Mouse (Mus musculus): ENCODE measurements around the gene Rptor. TPM values are rescaled to one million over a fixed set of nuclear protein-coding genes. Genes with fewer than 3 reads are reported as not detected.

Gene Rptor
- polyA plus RNA-seq, 1 experiment from 2014 or later, result 7.1 TPM

DNA sequence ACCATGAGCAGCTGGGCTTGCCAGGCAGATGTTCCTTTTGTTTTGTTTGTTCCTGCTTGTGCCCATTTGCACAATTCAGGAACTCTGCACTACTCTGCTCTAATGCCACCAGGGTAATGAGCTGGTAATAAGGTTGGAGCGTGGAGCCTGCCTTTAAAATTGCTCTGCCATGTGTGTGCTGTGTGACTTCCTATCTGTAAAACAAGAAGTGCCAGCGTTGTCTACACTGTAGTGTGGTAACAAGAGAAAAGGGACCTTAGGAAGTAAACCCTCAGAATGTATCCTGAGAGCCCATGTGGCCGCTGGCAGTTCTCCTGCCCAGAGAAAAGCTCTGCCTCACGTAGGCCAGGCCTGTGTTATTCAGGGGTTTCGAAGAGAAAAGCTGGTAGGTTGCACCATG lies 108.1 kb downstream of the Rptor start:
- no peak overlapping the region for H3K4me3 ChIP-seq (replicated peaks; ENCODE audit: low read depth, low read length)
- no peak overlapping the region for H3K9ac ChIP-seq (ENCODE audit: low read depth, low read length)
- no peaks in the 10 kb centered on the region for H3K9me3 ChIP-seq (replicated peaks; ENCODE audit: low read length)
- no peak for TF ChIP-seq CTCF (IDR thresholded peaks at IDR 0.05; ENCODE audit: low read depth)
- WGBS, result 81% methylated on average over 5 of the region's 5 CpGs
- no peaks in the 10 kb centered on the region for H3K36me3 ChIP-seq (ENCODE audit: insufficient read depth, low read length)
- H3K27me3 ChIP-seq (ENCODE audit: insufficient read depth, low read length), result no peaks in the 10 kb centered on the region
- no peak overlapping the region for H3K27ac ChIP-seq
- no peak overlapping the region for H3K4me2 ChIP-seq (ENCODE audit: low read length)
- ATAC-seq (replicated peaks; ENCODE audit: low FRiP score, low read depth) (no peak), DNase-seq (ENCODE audit: low spot score) (no peak)
- H3K4me1 ChIP-seq (replicated peaks; ENCODE audit: insufficient read depth, low read length), result peaks cover 4% of the 10 kb centered on the region; the same call in 1 of the 2 replicates

DNA sequence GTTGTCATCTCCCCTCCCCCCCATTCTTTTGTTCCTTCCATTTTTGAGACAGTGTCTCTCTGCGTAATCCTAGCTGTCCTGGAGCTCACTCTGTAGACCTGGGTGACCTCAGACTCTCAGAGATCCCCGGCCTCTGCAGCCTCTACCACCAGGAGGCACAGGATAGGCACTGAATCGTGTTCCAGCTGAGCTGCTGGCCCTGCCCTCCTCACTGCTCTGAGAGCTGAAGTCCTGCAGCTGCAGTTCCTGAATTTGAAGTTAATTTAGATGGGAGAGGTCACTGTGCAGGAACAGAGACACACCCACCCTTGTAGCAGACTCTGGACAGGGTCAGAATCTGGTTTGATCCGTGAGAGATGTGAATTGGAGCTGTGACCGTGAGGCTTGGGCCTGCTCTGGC lies 112.7 kb downstream of the Rptor start:
- ATAC-seq (replicated peaks; ENCODE audit: low FRiP score, low read depth), result no peak; the same call in 1 of the 2 replicates
- 26% methylated on average over 5 of the region's 5 CpGs for WGBS

DNA sequence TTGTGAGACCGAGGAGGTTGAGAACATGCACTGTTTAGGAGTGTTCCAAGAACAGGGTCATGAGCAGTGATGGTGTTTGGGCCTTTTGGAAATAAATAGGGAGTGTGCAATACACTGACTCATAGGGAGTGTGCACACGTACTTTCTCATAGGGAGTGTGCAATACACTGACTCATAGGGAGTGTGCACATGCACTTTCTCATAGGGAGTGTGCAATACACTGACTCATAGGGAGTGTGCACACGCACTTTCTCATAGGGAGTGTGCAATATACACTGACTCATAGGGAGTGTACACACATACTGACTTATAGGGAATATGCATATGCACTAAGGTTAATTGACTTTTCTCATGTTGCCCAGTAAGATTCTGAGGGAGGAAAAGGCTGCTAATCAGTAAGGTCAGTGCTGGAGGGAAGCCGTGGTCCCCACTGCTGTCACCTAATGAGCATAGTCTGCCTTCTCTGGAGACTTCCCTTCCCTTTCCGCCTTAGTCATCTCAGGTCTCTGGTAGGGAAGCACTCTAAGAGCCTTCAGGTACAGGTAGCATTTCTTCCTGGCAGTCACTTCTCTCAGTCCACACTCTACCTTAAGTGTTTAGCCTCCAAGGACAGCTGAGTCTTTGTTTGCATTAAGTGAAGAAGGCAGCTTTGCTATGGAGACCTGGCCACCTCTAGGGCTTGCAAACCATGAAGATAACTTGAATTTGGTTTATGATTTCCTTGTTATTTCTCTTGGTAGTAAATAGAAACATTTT lies 113.3 kb downstream of the Rptor start:
- Histone ChIP-seq H3K36me3 (ENCODE audit: insufficient read depth, low read length) (no peaks in the 10 kb centered on the region), H3K9me3 (replicated peaks; ENCODE audit: low read length) (no peaks in the 10 kb centered on the region), H3K4me3 (replicated peaks; ENCODE audit: low read depth, low read length) (no peak overlapping the region), H3K27me3 (ENCODE audit: insufficient read depth, low read length) (no peaks in the 10 kb centered on the region), H3K4me2 (ENCODE audit: low read length) (no peak overlapping the region), H3K4me1 (replicated peaks; ENCODE audit: insufficient read depth, low read length) (peaks cover 4% of the 10 kb centered on the region; the same call in 1 of the 2 replicates), H3K27ac (no peak overlapping the region), H3K9ac (ENCODE audit: low read depth, low read length) (no peak overlapping the region)
- ATAC-seq (replicated peaks; ENCODE audit: low FRiP score, low read depth) (no peak; the same call in 1 of the 2 replicates), DNase-seq (ENCODE audit: low spot score) (no peak)
- TF ChIP-seq CTCF (IDR thresholded peaks at IDR 0.05; ENCODE audit: low read depth), result no peak
- 73% methylated on average over 5 of the region's 5 CpGs for whole genome bisulfite sequencing

More for the DNA sequence above, 112.7 kb downstream of the Rptor start:
- DNase-seq (ENCODE audit: low spot score), result peak; percentile 57
- Histone ChIP-seq H3K4me1 (replicated peaks; ENCODE audit: insufficient read depth, low read length) (peaks cover 4% of the 10 kb centered on the region; the same call in 1 of the 2 replicates), H3K9me3 (replicated peaks; ENCODE audit: low read length) (no peaks in the 10 kb centered on the region), H3K27me3 (ENCODE audit: insufficient read depth, low read length) (no peaks in the 10 kb centered on the region), H3K27ac (no peak overlapping the region), H3K36me3 (ENCODE audit: insufficient read depth, low read length) (no peaks in the 10 kb centered on the region), H3K4me2 (ENCODE audit: low read length) (no peak overlapping the region), H3K4me3 (replicated peaks; ENCODE audit: low read depth, low read length) (no peak overlapping the region), H3K9ac (ENCODE audit: low read depth, low read length) (no peak overlapping the region)
- TF ChIP-seq CTCF (IDR thresholded peaks at IDR 0.05; ENCODE audit: low read depth), result peak; percentile 46; the same call in 1 of the 2 replicates

DNA sequence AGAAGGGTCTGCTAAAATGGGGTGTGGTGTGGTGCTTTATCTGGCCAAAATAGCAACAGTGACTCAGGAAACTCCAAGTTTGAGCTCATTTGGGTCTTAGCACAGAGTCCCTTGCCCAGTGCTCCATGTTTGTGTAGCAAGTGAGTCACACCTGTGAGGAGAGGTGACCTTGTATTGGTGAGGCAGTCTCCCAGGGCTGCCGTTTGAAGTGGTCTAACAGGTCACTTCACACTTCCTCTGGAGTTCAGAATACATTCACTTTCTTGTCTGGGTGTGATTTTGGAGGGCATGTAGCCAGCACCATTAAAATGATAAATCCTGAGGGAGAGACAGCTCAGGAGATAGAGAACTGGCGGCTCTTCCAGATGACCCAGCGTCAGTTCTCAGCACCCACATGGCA lies 115.4 kb downstream of the Rptor start:
- TF ChIP-seq CTCF (IDR thresholded peaks at IDR 0.05; ENCODE audit: low read depth), result no peak
- Histone ChIP-seq H3K4me3 (replicated peaks; ENCODE audit: low read depth, low read length) (no peak overlapping the region), H3K4me2 (ENCODE audit: low read length) (no peak overlapping the region), H3K4me1 (replicated peaks; ENCODE audit: insufficient read depth, low read length) (peaks cover 4% of the 10 kb centered on the region; the same call in 1 of the 2 replicates), H3K36me3 (ENCODE audit: insufficient read depth, low read length) (no peaks in the 10 kb centered on the region), H3K27ac (no peak overlapping the region), H3K9ac (ENCODE audit: low read depth, low read length) (no peak overlapping the region), H3K27me3 (ENCODE audit: insufficient read depth, low read length) (no peaks in the 10 kb centered on the region), H3K9me3 (replicated peaks; ENCODE audit: low read length) (no peaks in the 10 kb centered on the region)
- no peak for DNase-seq (ENCODE audit: low spot score)
- WGBS, result 95% methylated on average over 3 of the region's 3 CpGs
- no peak for ATAC-seq (replicated peaks; ENCODE audit: low FRiP score, low read depth)

DNA sequence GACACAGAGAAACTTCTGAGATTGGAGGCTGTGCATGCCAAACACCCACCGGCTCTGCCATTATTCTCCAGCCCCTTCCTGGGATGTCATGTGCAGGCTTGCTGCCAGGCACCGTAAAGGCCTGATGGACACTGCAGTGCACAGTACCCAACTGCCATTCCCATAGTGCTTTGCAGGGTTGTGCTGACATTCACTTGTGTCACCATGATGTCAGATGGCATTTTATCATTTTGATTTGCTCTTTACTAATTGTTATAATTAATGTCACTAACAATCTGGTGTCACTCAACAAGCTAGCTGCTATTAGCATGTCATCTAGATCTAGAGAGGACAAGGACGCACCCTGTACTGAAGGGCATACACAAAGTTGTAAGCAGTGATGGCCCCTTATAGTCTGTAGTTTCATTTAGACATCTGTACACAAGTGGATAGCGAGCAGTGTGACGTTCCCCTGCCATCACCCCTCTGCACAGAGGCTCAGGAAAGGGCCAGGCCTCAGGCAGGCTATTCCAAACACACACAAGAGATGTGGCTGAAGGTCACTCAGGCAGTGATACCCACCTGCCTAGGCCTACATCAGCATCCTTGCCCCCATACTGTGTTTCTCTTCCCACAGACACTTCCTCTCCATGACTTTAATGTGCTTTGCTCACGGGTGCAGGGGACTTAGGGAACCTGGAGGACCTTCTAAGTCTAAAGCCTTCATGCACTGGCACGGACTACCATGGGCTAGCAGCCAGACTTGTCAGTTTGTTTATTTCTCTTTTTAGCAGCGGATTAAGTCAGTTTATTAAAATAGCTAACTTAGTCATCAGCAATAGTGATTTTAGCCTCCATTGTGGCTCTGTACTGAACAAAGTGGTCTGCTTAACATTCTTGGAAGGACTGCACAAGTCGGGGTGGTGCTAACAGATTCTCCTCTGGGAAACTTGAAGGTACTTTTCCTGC lies 117.7 kb downstream of the Rptor start:
- no peak for TF ChIP-seq CTCF (IDR thresholded peaks at IDR 0.05; ENCODE audit: low read depth)
- H3K27me3 ChIP-seq (ENCODE audit: insufficient read depth, low read length), result no peaks in the 10 kb centered on the region
- H3K4me2 ChIP-seq (ENCODE audit: low read length), result no peak overlapping the region
- no peaks in the 10 kb centered on the region for H3K9me3 ChIP-seq (replicated peaks; ENCODE audit: low read length)
- no peak overlapping the region for H3K27ac ChIP-seq
- H3K4me3 ChIP-seq (replicated peaks; ENCODE audit: low read depth, low read length), result no peak overlapping the region
- no peak overlapping the region for H3K9ac ChIP-seq (ENCODE audit: low read depth, low read length)
- H3K36me3 ChIP-seq (ENCODE audit: insufficient read depth, low read length), result peaks cover 4% of the 10 kb centered on the region; the same call in 1 of the 2 replicates
- 78% methylated on average over 9 of the region's 9 CpGs for WGBS
- peaks cover 2% of the 10 kb centered on the region; the same call in 1 of the 2 replicates for H3K4me1 ChIP-seq (replicated peaks; ENCODE audit: insufficient read depth, low read length)
- DNase-seq (ENCODE audit: low spot score), result no peak
- no peak for ATAC-seq (replicated peaks; ENCODE audit: low FRiP score, low read depth)

DNA sequence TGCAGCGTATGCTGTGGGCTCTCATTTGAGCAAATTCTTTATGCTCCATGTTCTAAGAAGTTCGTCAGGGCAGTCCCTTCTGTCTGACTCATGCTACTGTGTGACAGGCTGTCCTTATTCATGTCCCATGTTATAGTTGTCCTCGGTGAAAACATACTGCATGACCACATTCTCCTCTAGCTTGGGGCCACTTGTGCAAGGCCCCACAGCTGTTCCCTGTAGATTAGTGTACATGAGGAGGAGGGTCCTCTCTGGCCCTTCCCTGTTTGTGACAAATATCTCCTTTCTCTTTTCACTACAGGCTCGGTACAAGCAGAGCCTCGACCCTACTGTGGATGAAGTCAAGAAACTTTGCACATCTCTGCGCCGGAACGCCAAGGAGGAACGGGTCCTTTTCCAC lies 122.0 kb downstream of the Rptor start:
- 86% methylated on average over 9 of the region's 9 CpGs for WGBS

More for the DNA sequence above, 122.0 kb downstream of the Rptor start:
- Histone ChIP-seq H3K4me3 (replicated peaks; ENCODE audit: low read depth, low read length) (no peak overlapping the region), H3K9me3 (replicated peaks; ENCODE audit: low read length) (no peaks in the 10 kb centered on the region), H3K4me1 (replicated peaks; ENCODE audit: insufficient read depth, low read length) (no peaks in the 10 kb centered on the region), H3K9ac (ENCODE audit: low read depth, low read length) (no peak overlapping the region), H3K36me3 (ENCODE audit: insufficient read depth, low read length) (peaks cover 15% of the 10 kb centered on the region; the same call in 1 of the 2 replicates), H3K4me2 (ENCODE audit: low read length) (no peak overlapping the region), H3K27me3 (ENCODE audit: insufficient read depth, low read length) (no peaks in the 10 kb centered on the region), H3K27ac (no peak overlapping the region)
- TF ChIP-seq CTCF (IDR thresholded peaks at IDR 0.05; ENCODE audit: low read depth), result no peak
- DNase-seq (ENCODE audit: low spot score) (no peak), ATAC-seq (replicated peaks; ENCODE audit: low FRiP score, low read depth) (no peak)

All from kidney, postnatal 0 days (tissue).